Mouse (Mus musculus): ENCODE results near the gene Svopl. TPM values are rescaled to one million over a fixed set of nuclear protein-coding genes. Genes with fewer than 3 reads are reported as not detected.

The Svopl gene
- 0.05 TPM in 2 replicates for polyA plus RNA-seq (2012; rRNA removed)

GRCm38 (mm10) chr6:38046838-38047237 is at the start of gene Svopl:
Svopl (minus strand) TSS chr6:38046996.

Other genes starting within 250 kb of the Svopl start
- 7.9 and 9.0 TPM in 2 replicates for gene Trim24, start 176.2 kb downstream of the Svopl start, polyA plus RNA-seq (2012; rRNA removed)
- not detected in 2 replicates for gene Tmem213, start 62.3 kb upstream of the Svopl start, polyA plus RNA-seq (2012; rRNA removed)
- gene Atp6v0a4, start 77.6 kb upstream of the Svopl start, polyA plus RNA-seq (2012; rRNA removed) = 0.30 and 0.31 TPM in 2 replicates
- 0.20 and 0.22 TPM in 2 replicates for gene D630045J12Rik, start 207.0 kb upstream of the Svopl start, polyA plus RNA-seq (2012; rRNA removed)